Mouse (Mus musculus) thymus, postnatal 36 days (tissue): ENCODE measurements around the gene Plppr2.

Experiments used
- DNase-seq, 2 experiments: peaks; one replicate each; pipeline ENCODE4 v3.0.0; 2022; ENCODE audit warnings: mixed read lengths in 2 of 2

The Plppr2 gene

GRCm38 (mm10) chr9:21936692-21937570, at the start of gene Plppr2:
Gene Plppr2, plus strand, starts transcription at chr9:21937033.
- DNase-seq: peak; percentile 73 to 83

GRCm38 (mm10) chr9:21889229-21889628, 47.6 kb upstream of the Plppr2 start:
- no peak for DNase-seq

GRCm38 (mm10) chr9:21901223-21901820, 35.5 kb upstream of the Plppr2 start:
- no peak for DNase-seq

GRCm38 (mm10) chr9:21904031-21904430, 32.8 kb upstream of the Plppr2 start:
- DNase-seq: no peak

- no peak for DNase-seq
Observed at GRCm38 (mm10) chr9:21908216-21908615, 28.6 kb upstream of the Plppr2 start.

GRCm38 (mm10) chr9:21909474-21910223, 27.2 kb upstream of the Plppr2 start:
- DNase-seq: no peak

GRCm38 (mm10) chr9:21916851-21917492, 19.9 kb upstream of the Plppr2 start:
- no peak for DNase-seq

- no peak for DNase-seq
Observed at GRCm38 (mm10) chr9:21917493-21918034, 19.3 kb upstream of the Plppr2 start.

GRCm38 (mm10) chr9:21918035-21918592, 18.7 kb upstream of the Plppr2 start, which contains the start of gene Rab3d:
Gene Rab3d, minus strand, starts transcription at chr9:21918192.
- peak; percentile 96 to 97 for DNase-seq

GRCm38 (mm10) chr9:21918692-21919384, 18.0 kb upstream of the Plppr2 start:
- no peak for DNase-seq

GRCm38 (mm10) chr9:21923036-21923435, 13.8 kb upstream of the Plppr2 start:
- no peak for DNase-seq

- no peak for DNase-seq
Observed at GRCm38 (mm10) chr9:21923490-21924098, 13.2 kb upstream of the Plppr2 start.

- no peak for DNase-seq
Observed at GRCm38 (mm10) chr9:21924099-21924493, 12.7 kb upstream of the Plppr2 start.

- no peak for DNase-seq
Observed at GRCm38 (mm10) chr9:21925034-21925433, 11.8 kb upstream of the Plppr2 start.

- no peak for DNase-seq
Observed at GRCm38 (mm10) chr9:21925506-21925905, 11.3 kb upstream of the Plppr2 start.

- no peak for DNase-seq
Observed at GRCm38 (mm10) chr9:21926155-21926554, 10.7 kb upstream of the Plppr2 start.

GRCm38 (mm10) chr9:21926784-21927183, 10.0 kb upstream of the Plppr2 start:
- no peak for DNase-seq

GRCm38 (mm10) chr9:21927208-21927753, 9.6 kb upstream of the Plppr2 start, which contains the start of the genes Ccdc159 and Tmem205:
Gene Ccdc159, plus strand, starts transcription at chr9:21927471.
Gene Tmem205, minus strand, starts transcription at chr9:21927556.
- peak in 1 of 2 experiments; percentile 19 for DNase-seq

GRCm38 (mm10) chr9:21929208-21929607, 7.6 kb upstream of the Plppr2 start:
- DNase-seq: no peak

- no peak for DNase-seq
Observed at GRCm38 (mm10) chr9:21932006-21932405, 4.8 kb upstream of the Plppr2 start.
